Comparison of ENCODE assay signal across 18 mouse cellular contexts in genomic region chr12:118853331-118853730, GRCm38 (mm10). TPM values are rescaled to one million over a fixed set of nuclear protein-coding genes. Genes with fewer than 3 reads are reported as not detected.
DNase-seq lines count a peak whose midpoint lies in the region; ATAC-seq and TF ChIP-seq lines count a peak whose summit lies in the region.
"Had no signal": no experiment of that assay in that cellular context is flagged by ENCODE, and none has a peak within 500 bp of the region (broad histone marks: within the 10 kb centered on the region; RNA-seq: fewer than 3 reads in every experiment).

No protein-coding gene starts in this region.

- no peak for ATAC-seq in forebrain, embryonic 14.5 days
- ATAC-seq in midbrain, embryonic 15.5 days (replicated peaks), result no peak

- 4% methylated on average over 3 of the region's 3 CpGs for WGBS in forebrain, embryonic 14.5 days
- 0% methylated on average over 3 of the region's 3 CpGs for WGBS in midbrain, embryonic 15.5 days

- H3K27ac ChIP-seq in forebrain, embryonic 14.5 days (ENCODE audit: low read depth, low read length), result 0 out of 2 replicates have a peak overlapping the region, but pooled peaks have one; percentile 39
- no peak overlapping the region for H3K27ac ChIP-seq in midbrain, embryonic 15.5 days
- H3K27ac ChIP-seq in layer of hippocampus, adult 2 months, result no peak overlapping the region
- H3K27ac ChIP-seq: limb, embryonic 12.5 days; liver, embryonic 15.5 days had no signal

- peak overlapping the region; percentile 68 for H3K4me2 ChIP-seq in forebrain, embryonic 14.5 days (ENCODE audit: low read length)
- peak overlapping the region; percentile 6; the same call in 1 of the 2 replicates for H3K4me2 ChIP-seq in midbrain, embryonic 15.5 days
- H3K4me2 ChIP-seq: limb, embryonic 12.5 days; liver, embryonic 15.5 days had no signal

- no peaks in the 10 kb centered on the region for H3K36me3 ChIP-seq in forebrain, embryonic 14.5 days (ENCODE audit: control insufficient read depth, insufficient read depth, low read length)
- no peaks in the 10 kb centered on the region for H3K36me3 ChIP-seq in midbrain, embryonic 15.5 days (replicated peaks)
- H3K36me3 ChIP-seq: G1E; limb, embryonic 12.5 days; liver, embryonic 15.5 days had no signal

- no peak for TF ChIP-seq CTCF in layer of hippocampus, adult 2 months (conservative IDR thresholded peaks at IDR 0.05)

- peaks cover 28% of the 10 kb centered on the region for H3K27me3 ChIP-seq in forebrain, embryonic 14.5 days (replicated peaks; ENCODE audit: control insufficient read depth, insufficient read depth, low read length)
- H3K27me3 ChIP-seq in midbrain, embryonic 15.5 days (replicated peaks), result peaks cover 56% of the 10 kb centered on the region

- peak; percentile 5 for DNase-seq in retina, embryonic 14.5 days (ENCODE audit: low spot score)
- DNase-seq in retina, postnatal 1 day, result no peak
- DNase-seq in forebrain, embryonic 14.5 days (ENCODE audit: low spot score), result no peak
- DNase-seq in layer of hippocampus, adult 2 months (ENCODE audit: low spot score in 2 of 2), result no peak
- DNase-seq in cerebellum, adult 8-10 months, result no peak
- DNase-seq in kidney, adult 8-10 months, result no peak
- DNase-seq: B cell, adult 2 months; cerebellum, adult 11 months; heart, postnatal 36 days; kidney, adult 11 months; kidney, postnatal 36 days; thymus, postnatal 36 days had no signal

- H3K4me1 ChIP-seq in forebrain, embryonic 14.5 days (ENCODE audit: control insufficient read depth, insufficient read depth, low read length), result peaks cover 6% of the 10 kb centered on the region; the same call in 1 of the 2 replicates
- H3K4me1 ChIP-seq in midbrain, embryonic 15.5 days, result peaks cover 24% of the 10 kb centered on the region

- no peaks in the 10 kb centered on the region for H3K9me3 ChIP-seq in forebrain, embryonic 14.5 days (replicated peaks; ENCODE audit: control insufficient read depth, low read length)
- H3K9me3 ChIP-seq in midbrain, embryonic 15.5 days, result no peaks in the 10 kb centered on the region
- H3K9me3 ChIP-seq: limb, embryonic 12.5 days; liver, embryonic 15.5 days had no signal

- H3K9ac ChIP-seq in forebrain, embryonic 14.5 days (ENCODE audit: low read length), result peak overlapping the region; percentile 41; the same call in 1 of the 2 replicates
- no peak overlapping the region for H3K9ac ChIP-seq in midbrain, embryonic 15.5 days
- H3K9ac ChIP-seq: limb, embryonic 12.5 days; liver, embryonic 15.5 days had no signal

- peak overlapping the region; percentile 44; the same call in 1 of the 2 replicates for H3K4me3 ChIP-seq in forebrain, embryonic 14.5 days (ENCODE audit: low read depth, low read length)
- no peak overlapping the region for H3K4me3 ChIP-seq in midbrain, embryonic 15.5 days
- no peak overlapping the region; the same call in 1 of the 2 replicates for H3K4me3 ChIP-seq in layer of hippocampus, adult 2 months
- H3K4me3 ChIP-seq: limb, embryonic 12.5 days; liver, embryonic 15.5 days had no signal

RNA-seq across cellular contexts. Expression of gene Sp8, which starts 7.2 kb away (rescaled TPM):
- polyA plus RNA-seq in forebrain, embryonic 14.5 days (2014; fragmentation: Nextera tagmentation; extraction: Ambion mirVana), result 10.6 and 11.3 TPM in 2 replicates
- 2.8 and 3.5 TPM in 2 replicates for polyA plus RNA-seq in midbrain, embryonic 15.5 days (2015; fragmentation: Nextera tagmentation; extraction: Ambion mirVana)
- 1 to 10 TPM; 1.6 to 2.0 TPM for total RNA-seq in layer of hippocampus, adult 2 months (2021)
- total RNA-seq: gastrocnemius, adult 8-10 months; heart, postnatal 36 days had no signal
- polyA plus RNA-seq: G1E; liver, embryonic 15.5 days; spleen, adult 2 months had no signal
